Mouse (Mus musculus) lung, postnatal 36 days (tissue): ENCODE measurements at regions not wholly inside any gene's neighbourhood (a gene's known extent, or its start where the extent isn't known, plus 50 kb on each side); places are given as distances from the start of the nearest gene placed in this dataset.

Source experiments
- DNase-seq: peaks from one replicate; pipeline ENCODE4 v3.0.0; 2022; ENCODE audit warnings: mixed read lengths

- DNase-seq, result no peak
Observed at GRCm38 (mm10) chr7:110717104-110717503, 50.9 kb upstream of the Ampd3 start.
